Mouse (Mus musculus) G1E (cell line): ENCODE results near the gene Pclo.

Experiments used
- CTCF ChIP-seq: IDR thresholded peaks from 2 replicates; pipeline ENCODE4 v1.5.1; 2012; ENCODE audit warnings: low read depth, low read length, inconsistent platforms, mixed read lengths
- GATA1 ChIP-seq: IDR thresholded peaks from 2 replicates; pipeline ENCODE4 v1.6.1; 2012; ENCODE audit warnings: borderline replicate concordance, low read length, inconsistent platforms, mixed read lengths
- GATA2 ChIP-seq: IDR thresholded peaks from 2 replicates; pipeline ENCODE4 v1.6.1; 2012; ENCODE audit warnings: low read depth, low read length, inconsistent platforms, borderline replicate concordance
- POLR2AphosphoS5 ChIP-seq: IDR thresholded peaks from 2 replicates; pipeline ENCODE4 v1.6.1; 2012; ENCODE audit warnings: low read depth, low read length, inconsistent platforms; ENCODE audit not compliant: insufficient replicate concordance

GRCm38 (mm10) chr5:14696745-14697144 lies 182.0 kb downstream of the Pclo start:
- TF ChIP-seq CTCF (no peak), GATA2 (no peak), GATA1 (no peak), POLR2AphosphoS5 (no peak)
